Mouse (Mus musculus): ENCODE results near the gene Bcr. TPM values are rescaled to one million over a fixed set of nuclear protein-coding genes. Genes with fewer than 3 reads are reported as not detected.

Bcr gene
- polyA plus RNA-seq, 1 experiment from 2014 or later: 5.6 TPM

DNA sequence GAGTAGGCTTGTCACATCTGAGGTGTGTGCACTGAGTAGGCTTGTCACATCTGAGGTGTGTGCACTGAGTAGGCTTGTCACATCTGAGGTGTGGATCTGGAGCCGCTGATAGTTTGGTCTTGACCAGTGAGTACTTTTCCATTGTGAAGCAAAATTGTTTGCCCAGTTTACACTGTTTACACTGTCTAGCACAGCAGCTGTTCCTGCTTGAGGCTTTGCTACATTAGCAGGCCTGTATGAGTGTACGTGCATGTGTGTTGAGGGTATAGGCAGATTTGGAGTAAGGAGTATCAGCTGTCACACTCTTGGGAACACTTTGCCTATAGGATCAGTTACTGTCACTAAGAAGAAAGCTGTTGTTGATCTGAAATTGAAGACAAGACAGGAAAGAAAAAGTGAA is 173.1 kb downstream of the Bcr start:
- no peak for DNase-seq (ENCODE audit: low spot score)

Other genes with a start within 250 kb of the Bcr start
- 0.06 and 0.30 TPM in 2 replicates for gene Gnaz, start 93.4 kb upstream of the Bcr start, polyA plus RNA-seq (2015; fragmentation: Nextera tagmentation; extraction: Ambion mirVana)
- gene Rsph14, start 28.0 kb upstream of the Bcr start, polyA plus RNA-seq (2015; fragmentation: Nextera tagmentation; extraction: Ambion mirVana): 0.39 and 0.55 TPM in 2 replicates
- 0.77 and 1.2 TPM in 2 replicates for gene Rab36, start 23.5 kb upstream of the Bcr start, polyA plus RNA-seq (2015; fragmentation: Nextera tagmentation; extraction: Ambion mirVana)
- gene Specc1l, start 151.5 kb downstream of the Bcr start, polyA plus RNA-seq (2015; fragmentation: Nextera tagmentation; extraction: Ambion mirVana): 17.0 TPM in 2 replicates

All from thymus, postnatal 0 days (tissue).